Mouse (Mus musculus) ES-E14 (cell line): ENCODE results near the gene Mogat1.

Source experiments
- CHD2 ChIP-seq: IDR thresholded peaks from 2 replicates; pipeline ENCODE4 v1.6.1; 2014; ENCODE audit warnings: mild to moderate bottlenecking, low read depth, low read length, inconsistent platforms
- ZC3H11A ChIP-seq: IDR thresholded peaks from 2 replicates; pipeline ENCODE4 v1.6.1; 2012; ENCODE audit warnings: low read depth, mild to moderate bottlenecking, inconsistent platforms, low read length, borderline replicate concordance
- ZNF384 ChIP-seq: IDR thresholded peaks from 2 replicates; pipeline ENCODE4 v1.6.1; 2012; ENCODE audit warnings: low read depth, low read length, inconsistent platforms

DNA sequence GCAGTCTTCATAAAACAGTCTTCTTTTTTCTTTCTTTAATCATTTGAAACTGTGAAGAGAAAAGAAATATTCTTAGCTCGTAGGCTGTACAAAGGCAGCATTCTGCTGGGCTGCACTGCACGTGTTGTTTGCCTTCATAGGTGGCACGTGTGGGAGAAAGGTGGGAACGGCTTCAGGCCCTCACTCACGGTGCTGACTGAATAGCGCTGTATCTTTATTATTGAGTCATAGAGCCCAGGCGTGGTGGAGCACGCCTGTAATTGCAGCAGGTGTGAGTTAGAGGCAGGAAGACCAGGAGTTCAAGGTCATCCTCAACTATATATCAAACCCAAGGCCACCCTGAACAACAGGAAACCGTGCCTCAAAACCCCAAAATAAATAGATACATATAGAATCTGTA is 35.5 kb downstream of the Mogat1 start:
- TF ChIP-seq ZC3H11A (no peak), CHD2 (no peak), ZNF384 (no peak)
